Mouse (Mus musculus): Measurements from ENCODE around the gene Svs2. TPM values are rescaled to one million over a fixed set of nuclear protein-coding genes. Genes with fewer than 3 reads are reported as not detected.

Gene Svs2
- polyA plus RNA-seq, 1 experiment: not detected

Other genes with a start within 250 kb of the Svs2 start
- 134 and 158 TPM in 2 replicates for gene Ywhab, start 243.5 kb downstream of the Svs2 start, polyA plus RNA-seq (2012; rRNA removed)
- 0.95 and 1.6 TPM in 2 replicates for gene Pabpc1l, start 213.0 kb downstream of the Svs2 start, polyA plus RNA-seq (2012; rRNA removed)
- 18.3 and 20.9 TPM in 2 replicates for gene Stk4, start 168.1 kb downstream of the Svs2 start, polyA plus RNA-seq (2012; rRNA removed)
- gene Tomm34, start 167.3 kb downstream of the Svs2 start, polyA plus RNA-seq (2012; rRNA removed): 38.6 and 48.0 TPM in 2 replicates
- 0.03 TPM in 1 of 2 replicates, not detected in the other for gene Kcns1, start 67.4 kb downstream of the Svs2 start, polyA plus RNA-seq (2012; rRNA removed)
- gene Wfdc5, start 55.7 kb downstream of the Svs2 start, polyA plus RNA-seq (2012; rRNA removed): 0.03 TPM in 1 of 2 replicates, not detected in the other
- gene Wfdc12, start 47.9 kb downstream of the Svs2 start, polyA plus RNA-seq (2012; rRNA removed): 0.10 and 0.11 TPM in 2 replicates
- not detected in 2 replicates for gene Wfdc15a, start 38.3 kb downstream of the Svs2 start, polyA plus RNA-seq (2012; rRNA removed)
- 90.6 and 114 TPM in 2 replicates for gene Wfdc15b, start 16.8 kb downstream of the Svs2 start, polyA plus RNA-seq (2012; rRNA removed)
- gene Svs3b, start 18.2 kb upstream of the Svs2 start, polyA plus RNA-seq (2012; rRNA removed): not detected in 2 replicates
- not detected in 2 replicates for gene Svs4, start 40.0 kb upstream of the Svs2 start, polyA plus RNA-seq (2012; rRNA removed)
- not detected in 2 replicates for gene Svs3a, start 50.8 kb upstream of the Svs2 start, polyA plus RNA-seq (2012; rRNA removed)
- not detected in 2 replicates for gene Svs6, start 78.3 kb upstream of the Svs2 start, polyA plus RNA-seq (2012; rRNA removed)
- gene Svs5, start 94.3 kb upstream of the Svs2 start, polyA plus RNA-seq (2012; rRNA removed): 0.11 TPM in 1 of 2 replicates, not detected in the other
- 28.3 and 42.1 TPM in 2 replicates for gene Slpi, start 150.6 kb upstream of the Svs2 start, polyA plus RNA-seq (2012; rRNA removed)
- 0.01 TPM in 1 of 2 replicates, not detected in the other for gene Rbpjl, start 164.7 kb upstream of the Svs2 start, polyA plus RNA-seq (2012; rRNA removed)
- gene Matn4, start 166.7 kb upstream of the Svs2 start, polyA plus RNA-seq (2012; rRNA removed): 3.1 and 3.4 TPM in 2 replicates
- gene Sdc4, start 205.4 kb upstream of the Svs2 start, polyA plus RNA-seq (2012; rRNA removed): 150 and 162 TPM in 2 replicates
- 38.9 and 45.9 TPM in 2 replicates for gene Sys1, start 218.5 kb upstream of the Svs2 start, polyA plus RNA-seq (2012; rRNA removed)
- 3.0 and 4.4 TPM in 2 replicates for gene Gm20458, start 222.5 kb upstream of the Svs2 start, polyA plus RNA-seq (2012; rRNA removed)
- not detected in 2 replicates for gene Trp53tg5, start 235.3 kb upstream of the Svs2 start, polyA plus RNA-seq (2012; rRNA removed)
- 124 and 133 TPM in 2 replicates for gene Dbndd2, start 247.6 kb upstream of the Svs2 start, polyA plus RNA-seq (2012; rRNA removed)

Measured in urinary bladder, adult 2 months (tissue).